Mouse (Mus musculus) forebrain, embryonic 11.5 days (tissue): ENCODE measurements around the gene Faxc. TPM values are rescaled to one million over a fixed set of nuclear protein-coding genes. Genes with fewer than 3 reads are reported as not detected.
A peak's percentile ranks its signal among the peaks of the same experiment; 100 is the strongest.

Source experiments
- ATAC-seq: fragments of 200-750 bp; cut with Nextera tagmentation; replicated peaks from 2 replicates; pipeline ENCODE4 v1.8.0; 2017; ENCODE audit warnings: moderate TSS enrichment; ENCODE audit not compliant: low FRiP score
- DNase-seq: peaks from one replicate; pipeline ENCODE4 v3.0.0-alpha.2; 2017; ENCODE audit warnings: low spot score
- H3K27ac ChIP-seq: fragments of 300-500 bp; sonication (generic); 2 replicates; pipeline ENCODE4 v1.5.1; 2014; ENCODE audit warnings: low read depth, low read length
- H3K27me3 ChIP-seq: fragments of 300-500 bp; sonication (generic); 2 replicates; pipeline ENCODE4 v1.6.1; 2014; ENCODE audit warnings: mild to moderate bottlenecking, low read length, mixed read lengths; ENCODE audit not compliant: control insufficient read depth, insufficient read depth
- H3K36me3 ChIP-seq: fragments of 300-500 bp; sonication (generic); 2 replicates; pipeline ENCODE4 v1.6.1; 2014; ENCODE audit warnings: mild to moderate bottlenecking, low read length, moderate library complexity, mixed read lengths; ENCODE audit not compliant: control insufficient read depth, insufficient read depth
- H3K4me1 ChIP-seq: fragments of 300-500 bp; sonication (generic); replicated peaks from 2 replicates; pipeline ENCODE4 v1.6.1; 2014; ENCODE audit warnings: low read length, mixed read lengths; ENCODE audit not compliant: control insufficient read depth, insufficient read depth
- H3K4me2 ChIP-seq: fragments of 300-500 bp; sonication (generic); 2 replicates; pipeline ENCODE4 v1.6.1; 2014; ENCODE audit warnings: low read depth, mild to moderate bottlenecking, low read length, moderate library complexity, mixed read lengths; ENCODE audit not compliant: severe bottlenecking
- H3K4me3 ChIP-seq: fragments of 300-500 bp; sonication (generic); 2 replicates; pipeline ENCODE4 v1.5.1; 2014; ENCODE audit warnings: low read depth, low read length
- H3K9ac ChIP-seq: fragments of 300-500 bp; sonication (generic); 2 replicates; pipeline ENCODE4 v1.6.1; 2014; ENCODE audit warnings: low read length
- H3K9me3 ChIP-seq: fragments of 300-500 bp; sonication (generic); 2 replicates; pipeline ENCODE4 v1.6.1; 2016; ENCODE audit warnings: low read length, mixed read lengths; ENCODE audit not compliant: control insufficient read depth
- WGBS: fragments of 180-500 bp; shearing (Covaris S2); extraction: QIAGEN DNeasy Blood & Tissue Kit; methylation state at CpG from one replicate; pipeline ENCODE4 v1.1.7; 2014; 5-methylcytosine and 5-hydroxymethylcytosine counted together
- polyA plus RNA-seq: library from polyadenylated mRNA; unstranded; fragments of >200 nt; fragmentation: Nextera tagmentation; extraction: Ambion mirVana; gene quantifications from 2 replicates; pipeline ENCODE4 v1.2.1, GENCODE M21; 2014

Faxc gene
- polyA plus RNA-seq, 1 experiment from 2014 or later = 21.6 TPM

- no peaks in the 10 kb centered on the region for H3K27me3 ChIP-seq
- DNase-seq (no peak), ATAC-seq (no peak)
- no peaks in the 10 kb centered on the region for H3K9me3 ChIP-seq
- no peak overlapping the region for H3K4me2 ChIP-seq
- WGBS = 51% methylated on average over 6 of the region's 6 CpGs
- no peak overlapping the region for H3K27ac ChIP-seq
- peaks cover 4% of the 10 kb centered on the region; the same call in 1 of the 2 replicates for H3K36me3 ChIP-seq
- no peaks in the 10 kb centered on the region for H3K4me1 ChIP-seq
- no peak overlapping the region for H3K4me3 ChIP-seq
- H3K9ac ChIP-seq = no peak overlapping the region
These were observed 20.3 kb downstream of the Faxc start for GRCm38 (mm10) chr4:21951444-21951843.

- no peak for ATAC-seq
- Histone ChIP-seq H3K27me3 (no peaks in the 10 kb centered on the region), H3K36me3 (peaks cover 4% of the 10 kb centered on the region; the same call in 1 of the 2 replicates), H3K4me1 (no peaks in the 10 kb centered on the region), H3K4me2 (no peak overlapping the region), H3K9me3 (no peaks in the 10 kb centered on the region), H3K9ac (no peak overlapping the region), H3K4me3 (no peak overlapping the region), H3K27ac (no peak overlapping the region)
- 85% methylated on average over 2 of the region's 2 CpGs for WGBS
- DNase-seq = no peak
These were observed 21.1 kb downstream of the Faxc start for GRCm38 (mm10) chr4:21952255-21952654.

- Histone ChIP-seq H3K27ac (no peak overlapping the region), H3K9ac (no peak overlapping the region), H3K36me3 (peaks cover 4% of the 10 kb centered on the region; the same call in 1 of the 2 replicates), H3K4me1 (no peaks in the 10 kb centered on the region), H3K4me2 (no peak overlapping the region), H3K4me3 (no peak overlapping the region), H3K27me3 (no peaks in the 10 kb centered on the region), H3K9me3 (no peaks in the 10 kb centered on the region)
- WGBS = 55% methylated on average over 7 of the region's 7 CpGs
- ATAC-seq (peak; percentile 61), DNase-seq (peak; percentile 77)
These were observed 26.6 kb downstream of the Faxc start for GRCm38 (mm10) chr4:21957570-21958321.

GRCm38 (mm10) chr4:21971949-21972348 is 40.8 kb downstream of the Faxc start:
- no peak overlapping the region for H3K4me3 ChIP-seq
- H3K27ac ChIP-seq = no peak overlapping the region
- DNase-seq = no peak
- H3K36me3 ChIP-seq = no peaks in the 10 kb centered on the region
- 50% methylated on average over 1 of the region's 1 CpGs for WGBS
- H3K4me1 ChIP-seq = no peaks in the 10 kb centered on the region
- H3K4me2 ChIP-seq = no peak overlapping the region
- no peaks in the 10 kb centered on the region; the same call in 1 of the 2 replicates for H3K9me3 ChIP-seq
- ATAC-seq = no peak
- H3K9ac ChIP-seq = no peak overlapping the region
- H3K27me3 ChIP-seq = no peaks in the 10 kb centered on the region

- H3K27ac ChIP-seq = no peak overlapping the region
- 60% methylated on average over 3 of the region's 3 CpGs for WGBS
- H3K36me3 ChIP-seq = no peaks in the 10 kb centered on the region
- H3K27me3 ChIP-seq = no peaks in the 10 kb centered on the region
- no peak for ATAC-seq
- H3K4me3 ChIP-seq = no peak overlapping the region
- no peak overlapping the region for H3K9ac ChIP-seq
- no peak for DNase-seq
- no peaks in the 10 kb centered on the region; the same call in 1 of the 2 replicates for H3K9me3 ChIP-seq
- H3K4me1 ChIP-seq = no peaks in the 10 kb centered on the region
- H3K4me2 ChIP-seq = no peak overlapping the region
These were observed 43.0 kb downstream of the Faxc start for GRCm38 (mm10) chr4:21974126-21974525.

- no peaks in the 10 kb centered on the region; the same call in 1 of the 2 replicates for H3K36me3 ChIP-seq
- H3K4me3 ChIP-seq = no peak overlapping the region
- H3K4me1 ChIP-seq = no peaks in the 10 kb centered on the region
- WGBS = 90% methylated on average over 4 of the region's 4 CpGs
- no peak for DNase-seq
- no peak overlapping the region for H3K27ac ChIP-seq
- no peak for ATAC-seq
- H3K9me3 ChIP-seq = no peaks in the 10 kb centered on the region
- no peak overlapping the region for H3K9ac ChIP-seq
- H3K27me3 ChIP-seq = no peaks in the 10 kb centered on the region
- no peak overlapping the region for H3K4me2 ChIP-seq
These were observed 49.3 kb downstream of the Faxc start for GRCm38 (mm10) chr4:21980471-21980870.

GRCm38 (mm10) chr4:21982449-21982848 is 51.3 kb downstream of the Faxc start:
- no peak overlapping the region for H3K27ac ChIP-seq
- no peak overlapping the region for H3K9ac ChIP-seq
- H3K4me1 ChIP-seq = no peaks in the 10 kb centered on the region
- WGBS = 96% methylated on average over 9 of the region's 9 CpGs
- DNase-seq = no peak
- H3K4me3 ChIP-seq = no peak overlapping the region
- H3K9me3 ChIP-seq = no peaks in the 10 kb centered on the region
- H3K27me3 ChIP-seq = no peaks in the 10 kb centered on the region
- H3K4me2 ChIP-seq = no peak overlapping the region
- no peak for ATAC-seq
- H3K36me3 ChIP-seq = no peaks in the 10 kb centered on the region; the same call in 1 of the 2 replicates

GRCm38 (mm10) chr4:21986857-21987256 is 55.7 kb downstream of the Faxc start:
- ATAC-seq (no peak), DNase-seq (no peak)
- 85% methylated on average over 8 of the region's 8 CpGs for WGBS
- Histone ChIP-seq H3K4me3 (no peak overlapping the region), H3K27ac (no peak overlapping the region), H3K4me1 (no peaks in the 10 kb centered on the region), H3K36me3 (no peaks in the 10 kb centered on the region; the same call in 1 of the 2 replicates), H3K4me2 (no peak overlapping the region), H3K9ac (no peak overlapping the region), H3K27me3 (no peaks in the 10 kb centered on the region), H3K9me3 (no peaks in the 10 kb centered on the region)

GRCm38 (mm10) chr4:21987460-21987859 is 56.3 kb downstream of the Faxc start:
- Histone ChIP-seq H3K9ac (no peak overlapping the region), H3K4me1 (no peaks in the 10 kb centered on the region), H3K9me3 (no peaks in the 10 kb centered on the region), H3K27me3 (no peaks in the 10 kb centered on the region), H3K4me3 (no peak overlapping the region), H3K27ac (no peak overlapping the region), H3K4me2 (no peak overlapping the region), H3K36me3 (no peaks in the 10 kb centered on the region; the same call in 1 of the 2 replicates)
- DNase-seq = no peak
- ATAC-seq = no peak
- 89% methylated on average over 10 of the region's 10 CpGs for WGBS
